Mouse (Mus musculus) small intestine, adult 2 months (tissue): Measurements from ENCODE around the gene Jph4.

Source experiments
- CTCF ChIP-seq: fragments of 200-500 bp; IDR thresholded peaks from 2 replicates; pipeline ENCODE4 v1.5.1; 2012; ENCODE audit warnings: low read depth, mild to moderate bottlenecking, control low read depth, inconsistent platforms, low read length, moderate library complexity, mixed read lengths; ENCODE audit not compliant: insufficient replicate concordance, insufficient read length; ENCODE audit errors: extremely low read depth
- POLR2A ChIP-seq: fragments of 200-500 bp; IDR thresholded peaks from 2 replicates; pipeline ENCODE4 v1.6.1; 2012; ENCODE audit warnings: low read depth, mild to moderate bottlenecking, control low read depth, inconsistent platforms, low read length, moderate library complexity

- TF ChIP-seq POLR2A, result no peak
- no peak for TF ChIP-seq CTCF
These were observed 6.7 kb downstream of the Jph4 start for GRCm38 (mm10) chr14:55110076-55110475.
